Mouse (Mus musculus) ES-Bruce4 (cell line): ENCODE results near the gene Dnmt1.

ENCODE experiments used
- CTCF ChIP-seq: IDR thresholded peaks from one replicate; pipeline ENCODE4 v1.8.1; 2011; ENCODE audit warnings: low read depth, low read length
- POLR2A ChIP-seq: IDR thresholded peaks from one replicate; pipeline ENCODE4 v1.8.1; 2011; ENCODE audit warnings: low read length; ENCODE audit not compliant: insufficient read depth

GRCm38 (mm10) chr9:20875021-20875790 is 84.5 kb downstream of the Dnmt1 start:
- TF ChIP-seq CTCF (no peak), POLR2A (no peak)
